Mouse (Mus musculus): ENCODE data around the gene Ap2a1. TPM values are rescaled to one million over a fixed set of nuclear protein-coding genes. Genes with fewer than 3 reads are reported as not detected.
A peak's percentile ranks its signal among the peaks of the same experiment; 100 is the strongest.

The Ap2a1 gene
- polyA plus RNA-seq, 1 experiment from 2014 or later = 83.2 TPM

- Histone ChIP-seq H3K27me3 (ENCODE audit: insufficient read depth, low read length) (peaks cover 19% of the 10 kb centered on the region), H3K27ac (ENCODE audit: low read depth) (no peak overlapping the region), H3K4me1 (ENCODE audit: insufficient read depth) (peaks cover 12% of the 10 kb centered on the region; the same call in 1 of the 2 replicates), H3K4me2 (no peak overlapping the region), H3K36me3 (ENCODE audit: insufficient read depth) (no peaks in the 10 kb centered on the region), H3K9me3 (ENCODE audit: low read depth, low read length) (no peaks in the 10 kb centered on the region), H3K4me3 (ENCODE audit: low read depth, low read length) (no peak overlapping the region), H3K9ac (no peak overlapping the region)
- DNase-seq (no peak), ATAC-seq (ENCODE audit: insufficient read depth) (no peak)
- no peak for TF ChIP-seq CTCF (IDR thresholded peaks at IDR 0.05; ENCODE audit: low read depth)
- WGBS = 60% methylated on average over 14 of the region's 14 CpGs
These were observed 24.3 kb upstream of the Ap2a1 start for GRCm38 (mm10) chr7:44953561-44953960.

- H3K4me1 ChIP-seq (ENCODE audit: insufficient read depth) = peaks cover 12% of the 10 kb centered on the region; the same call in 1 of the 2 replicates
- no peaks in the 10 kb centered on the region for H3K36me3 ChIP-seq (ENCODE audit: insufficient read depth)
- ATAC-seq (ENCODE audit: insufficient read depth) = peak; percentile 93
- peaks cover 19% of the 10 kb centered on the region for H3K27me3 ChIP-seq (ENCODE audit: insufficient read depth, low read length)
- H3K4me2 ChIP-seq = peak overlapping the region; percentile 97
- 7% methylated on average over 24 of the region's 24 CpGs for WGBS
- peak overlapping the region; percentile 62 for H3K9ac ChIP-seq
- no peak for TF ChIP-seq CTCF (IDR thresholded peaks at IDR 0.05; ENCODE audit: low read depth)
- peak overlapping the region; percentile 50 for H3K4me3 ChIP-seq (ENCODE audit: low read depth, low read length)
- DNase-seq = peak; percentile 97
- H3K27ac ChIP-seq (ENCODE audit: low read depth) = peak overlapping the region; percentile 74
- no peaks in the 10 kb centered on the region for H3K9me3 ChIP-seq (ENCODE audit: low read depth, low read length)
These were observed 23.5 kb upstream of the Ap2a1 start for GRCm38 (mm10) chr7:44952611-44953306.

- Histone ChIP-seq H3K27ac (ENCODE audit: low read depth) (peak overlapping the region; percentile 74), H3K27me3 (ENCODE audit: insufficient read depth, low read length) (peaks cover 19% of the 10 kb centered on the region), H3K4me1 (ENCODE audit: insufficient read depth) (peaks cover 12% of the 10 kb centered on the region; the same call in 1 of the 2 replicates), H3K9me3 (ENCODE audit: low read depth, low read length) (no peaks in the 10 kb centered on the region), H3K9ac (peak overlapping the region; percentile 62), H3K4me3 (ENCODE audit: low read depth, low read length) (peak overlapping the region; percentile 50), H3K4me2 (peak overlapping the region; percentile 97), H3K36me3 (ENCODE audit: insufficient read depth) (no peaks in the 10 kb centered on the region)
- WGBS = 0% methylated on average over 10 of the region's 10 CpGs
- no peak for TF ChIP-seq CTCF (IDR thresholded peaks at IDR 0.05; ENCODE audit: low read depth)
- DNase-seq (peak; percentile 87), ATAC-seq (ENCODE audit: insufficient read depth) (peak; percentile 86)
These were observed 22.7 kb upstream of the Ap2a1 start for GRCm38 (mm10) chr7:44951960-44952359.

GRCm38 (mm10) chr7:44949922-44950321 is 20.6 kb upstream of the Ap2a1 start:
- H3K27ac ChIP-seq (ENCODE audit: low read depth) = no peak overlapping the region
- DNase-seq = no peak
- no peaks in the 10 kb centered on the region for H3K9me3 ChIP-seq (ENCODE audit: low read depth, low read length)
- peaks cover 12% of the 10 kb centered on the region; the same call in 1 of the 2 replicates for H3K4me1 ChIP-seq (ENCODE audit: insufficient read depth)
- no peak overlapping the region for H3K9ac ChIP-seq
- no peak for TF ChIP-seq CTCF (IDR thresholded peaks at IDR 0.05; ENCODE audit: low read depth)
- H3K27me3 ChIP-seq (ENCODE audit: insufficient read depth, low read length) = peaks cover 19% of the 10 kb centered on the region
- no peak for ATAC-seq (ENCODE audit: insufficient read depth)
- no peaks in the 10 kb centered on the region for H3K36me3 ChIP-seq (ENCODE audit: insufficient read depth)
- 64% methylated on average over 6 of the region's 6 CpGs for WGBS
- no peak overlapping the region for H3K4me3 ChIP-seq (ENCODE audit: low read depth, low read length)
- H3K4me2 ChIP-seq = no peak overlapping the region

GRCm38 (mm10) chr7:44942904-44943303 is 13.6 kb upstream of the Ap2a1 start, which contains the start of gene Tsks:
TSS of gene Tsks (plus strand) at chr7:44943204.
- Histone ChIP-seq H3K27ac (ENCODE audit: low read depth) (no peak within 1 kb of the TSS), H3K27me3 (ENCODE audit: insufficient read depth, low read length) (no peaks in the 10 kb centered on the region), H3K9ac (no peak within 1 kb of the TSS), H3K4me3 (ENCODE audit: low read depth, low read length) (no peak within 1 kb of the TSS), H3K9me3 (ENCODE audit: low read depth, low read length) (no peaks in the 10 kb centered on the region), H3K4me1 (ENCODE audit: insufficient read depth) (no peaks in the 10 kb centered on the region), H3K36me3 (ENCODE audit: insufficient read depth) (no peaks in the 10 kb centered on the region), H3K4me2 (no peak within 1 kb of the TSS)
- DNase-seq (no peak), ATAC-seq (ENCODE audit: insufficient read depth) (no peak)
- WGBS = 73% methylated on average over 7 of the region's 7 CpGs
- no peak for TF ChIP-seq CTCF (IDR thresholded peaks at IDR 0.05; ENCODE audit: low read depth)

- Histone ChIP-seq H3K27ac (ENCODE audit: low read depth) (no peak overlapping the region), H3K4me2 (no peak overlapping the region), H3K36me3 (ENCODE audit: insufficient read depth) (no peaks in the 10 kb centered on the region), H3K9ac (no peak overlapping the region), H3K4me1 (ENCODE audit: insufficient read depth) (no peaks in the 10 kb centered on the region), H3K4me3 (ENCODE audit: low read depth, low read length) (no peak overlapping the region), H3K27me3 (ENCODE audit: insufficient read depth, low read length) (no peaks in the 10 kb centered on the region), H3K9me3 (ENCODE audit: low read depth, low read length) (no peaks in the 10 kb centered on the region)
- no peak for TF ChIP-seq CTCF (IDR thresholded peaks at IDR 0.05; ENCODE audit: low read depth)
- DNase-seq (no peak), ATAC-seq (ENCODE audit: insufficient read depth) (no peak)
- 83% methylated on average over 4 of the region's 4 CpGs for WGBS
These were observed 9.4 kb upstream of the Ap2a1 start for GRCm38 (mm10) chr7:44938680-44939079.

GRCm38 (mm10) chr7:44928570-44928969 is 726 bp downstream of the Ap2a1 start:
- no peak for DNase-seq
- no peak for ATAC-seq (ENCODE audit: insufficient read depth)
- no peak for TF ChIP-seq CTCF (IDR thresholded peaks at IDR 0.05; ENCODE audit: low read depth)

More at GRCm38 (mm10) chr7:44928570-44928969, 726 bp downstream of the Ap2a1 start:
- Histone ChIP-seq H3K27ac (ENCODE audit: low read depth) (peak overlapping the region; percentile 73; the same call in 1 of the 2 replicates), H3K4me3 (ENCODE audit: low read depth, low read length) (peak overlapping the region; percentile 86), H3K9me3 (ENCODE audit: low read depth, low read length) (no peaks in the 10 kb centered on the region), H3K9ac (peak overlapping the region; percentile 83), H3K36me3 (ENCODE audit: insufficient read depth) (peaks cover 21% of the 10 kb centered on the region), H3K4me1 (ENCODE audit: insufficient read depth) (peaks cover 14% of the 10 kb centered on the region; the same call in 1 of the 2 replicates), H3K27me3 (ENCODE audit: insufficient read depth, low read length) (no peaks in the 10 kb centered on the region), H3K4me2 (peak overlapping the region; percentile 72)
- 0% methylated on average over 1 of the region's 1 CpGs for WGBS

All from lung, embryonic 14.5 days (tissue).